ENCODE assay signal across 18 mouse cellular contexts in genomic region chr5:129535021-129535420, GRCm38 (mm10). TPM values are rescaled to one million over a fixed set of nuclear protein-coding genes. Genes with fewer than 3 reads are reported as not detected.
DNase-seq lines count a peak whose midpoint lies in the region; ATAC-seq and TF ChIP-seq lines count a peak whose summit lies in the region.
"Had no signal": no experiment of that assay in that cellular context is flagged by ENCODE, and none has a peak within 500 bp of the region (broad histone marks: within the 10 kb centered on the region; RNA-seq: fewer than 3 reads in every experiment).

No protein-coding gene starts in this region.

- no peak for ATAC-seq in heart, embryonic 11.5 days (replicated peaks; ENCODE audit: insufficient number of reproducible peaks, low FRiP score, low TSS enrichment)
- ATAC-seq in heart, postnatal 0 days (ENCODE audit: insufficient read depth, low read depth), result no peak
- ATAC-seq in stomach, postnatal 0 days (ENCODE audit: low FRiP score, low TSS enrichment), result no peak
- ATAC-seq: hindbrain, embryonic 16.5 days; intestine, embryonic 15.5 days; midbrain, embryonic 15.5 days had no signal

- no peaks in the 10 kb centered on the region for H3K9me3 ChIP-seq in heart, embryonic 11.5 days (replicated peaks; ENCODE audit: control insufficient read depth, low read length)
- H3K9me3 ChIP-seq in heart, postnatal 0 days (replicated peaks; ENCODE audit: control insufficient read depth, low read length), result no peaks in the 10 kb centered on the region
- H3K9me3 ChIP-seq in heart, embryonic 10.5 days, result no peaks in the 10 kb centered on the region
- H3K9me3 ChIP-seq in stomach, postnatal 0 days (ENCODE audit: control insufficient read depth, low read length), result no peaks in the 10 kb centered on the region
- H3K9me3 ChIP-seq: embryonic facial prominence, embryonic 13.5 days; hindbrain, embryonic 10.5 days; intestine, embryonic 15.5 days; midbrain, embryonic 15.5 days; neural tube, embryonic 12.5 days had no signal

- DNase-seq in heart, adult 9 months (ENCODE audit: low spot score in 2 of 2), result no peak
- DNase-seq in heart, postnatal 0 days (ENCODE audit: low spot score), result no peak
- DNase-seq in heart, embryonic 10.5 days (ENCODE audit: low spot score), result no peak
- DNase-seq in layer of hippocampus, adult 2 months (ENCODE audit: low spot score in 2 of 2), result no peak
- no peak for DNase-seq in layer of hippocampus, postnatal 25 days (ENCODE audit: extremely low spot score in 1 of 2, low spot score in 1 of 2)
- no peak for DNase-seq in stomach, postnatal 0 days (ENCODE audit: low spot score)
- DNase-seq: adrenal gland, postnatal 10 days; embryo, embryonic 11 days had no signal

- no peak for TF ChIP-seq CTCF in heart, postnatal 0 days (IDR thresholded peaks at IDR 0.05; ENCODE audit: low read depth)
- no peak for TF ChIP-seq CTCF in layer of hippocampus, adult 2 months (conservative IDR thresholded peaks at IDR 0.05)
- TF ChIP-seq CTCF in stomach, postnatal 0 days (IDR thresholded peaks at IDR 0.05; ENCODE audit: low read depth), result no peak

- H3K9ac ChIP-seq in heart, embryonic 11.5 days (ENCODE audit: low read depth, low read length), result no peak overlapping the region
- H3K9ac ChIP-seq in heart, postnatal 0 days (replicated peaks; ENCODE audit: low read depth, low read length), result no peak overlapping the region
- no peak overlapping the region for H3K9ac ChIP-seq in stomach, postnatal 0 days (ENCODE audit: low read length)
- H3K9ac ChIP-seq: embryonic facial prominence, embryonic 13.5 days; forebrain, postnatal 0 days; intestine, embryonic 15.5 days; midbrain, embryonic 15.5 days; neural tube, embryonic 12.5 days had no signal

- TF ChIP-seq EP300 in heart, postnatal 0 days (IDR thresholded peaks at IDR 0.05; ENCODE audit: low read depth), result no peak
- no peak for TF ChIP-seq EP300 in stomach, postnatal 0 days (optimal IDR thresholded peaks at IDR 0.05)

- H3K4me1 ChIP-seq in heart, embryonic 11.5 days (ENCODE audit: control insufficient read depth, insufficient read depth, low read length), result peaks cover 17% of the 10 kb centered on the region; the same call in 1 of the 2 replicates
- peaks cover 26% of the 10 kb centered on the region for H3K4me1 ChIP-seq in heart, postnatal 0 days (ENCODE audit: control insufficient read depth, insufficient read depth)
- peaks cover 24% of the 10 kb centered on the region for H3K4me1 ChIP-seq in heart, embryonic 10.5 days
- no peaks in the 10 kb centered on the region for H3K4me1 ChIP-seq in stomach, postnatal 0 days (replicated peaks; ENCODE audit: control insufficient read depth, insufficient read depth)
- H3K4me1 ChIP-seq: embryonic facial prominence, embryonic 13.5 days; hindbrain, embryonic 10.5 days; intestine, embryonic 15.5 days; midbrain, embryonic 15.5 days; neural tube, embryonic 12.5 days had no signal

- peak overlapping the region; percentile 35; the same call in 1 of the 2 replicates for H3K27ac ChIP-seq in heart, embryonic 11.5 days (ENCODE audit: low read depth, low read length)
- H3K27ac ChIP-seq in heart, postnatal 0 days (ENCODE audit: low read depth), result peak overlapping the region; percentile 86
- H3K27ac ChIP-seq in heart, embryonic 10.5 days, result no peak overlapping the region
- H3K27ac ChIP-seq in layer of hippocampus, adult 2 months, result peak overlapping the region; percentile 97
- H3K27ac ChIP-seq in stomach, postnatal 0 days (replicated peaks), result 0 out of 2 replicates have a peak overlapping the region, but pooled peaks have one; percentile 8
- H3K27ac ChIP-seq: embryonic facial prominence, embryonic 13.5 days; hindbrain, embryonic 10.5 days; intestine, embryonic 15.5 days; macrophage; midbrain, embryonic 15.5 days; neural tube, embryonic 12.5 days had no signal

- H3K27me3 ChIP-seq in heart, embryonic 11.5 days (ENCODE audit: control insufficient read depth, insufficient read depth, low read length), result no peaks in the 10 kb centered on the region
- no peaks in the 10 kb centered on the region for H3K27me3 ChIP-seq in heart, postnatal 0 days (ENCODE audit: control insufficient read depth, insufficient read depth, low read length)
- no peaks in the 10 kb centered on the region for H3K27me3 ChIP-seq in heart, embryonic 10.5 days (ENCODE audit: insufficient read depth, poor library complexity, severe bottlenecking)
- H3K27me3 ChIP-seq in stomach, postnatal 0 days (ENCODE audit: control insufficient read depth, insufficient read depth, low read length), result no peaks in the 10 kb centered on the region
- H3K27me3 ChIP-seq: embryonic facial prominence, embryonic 13.5 days; intestine, embryonic 15.5 days; midbrain, embryonic 15.5 days; neural tube, embryonic 12.5 days had no signal

- WGBS in heart, embryonic 11.5 days (ENCODE audit: insufficient replicate concordance), result 91% methylated on average over 2 of the region's 2 CpGs
- WGBS in heart, postnatal 0 days, result 93% methylated on average over 2 of the region's 2 CpGs
- 92% methylated on average over 2 of the region's 2 CpGs for WGBS in heart, embryonic 10.5 days
- 61% methylated on average over 2 of the region's 2 CpGs for WGBS in stomach, postnatal 0 days

- peaks cover 6% of the 10 kb centered on the region; the same call in 1 of the 2 replicates for H3K36me3 ChIP-seq in heart, embryonic 11.5 days (ENCODE audit: control insufficient read depth, insufficient read depth, low read length)
- H3K36me3 ChIP-seq in heart, postnatal 0 days (replicated peaks; ENCODE audit: control insufficient read depth, insufficient read depth, low read length), result peaks cover 21% of the 10 kb centered on the region
- H3K36me3 ChIP-seq in heart, embryonic 10.5 days, result peaks cover 48% of the 10 kb centered on the region
- peaks cover 4% of the 10 kb centered on the region; the same call in 1 of the 2 replicates for H3K36me3 ChIP-seq in stomach, postnatal 0 days (ENCODE audit: control insufficient read depth, insufficient read depth, low read length)

- H3K4me3 ChIP-seq in heart, embryonic 11.5 days (ENCODE audit: low read depth, low read length), result no peak overlapping the region
- no peak overlapping the region for H3K4me3 ChIP-seq in heart, postnatal 0 days (ENCODE audit: low read depth, low read length)
- no peak overlapping the region for H3K4me3 ChIP-seq in heart, embryonic 10.5 days
- H3K4me3 ChIP-seq in layer of hippocampus, adult 2 months, result no peak overlapping the region
- no peak overlapping the region for H3K4me3 ChIP-seq in stomach, postnatal 0 days (ENCODE audit: low read depth, low read length)
- H3K4me3 ChIP-seq: embryonic facial prominence, embryonic 13.5 days; erythroblast, embryonic 14.5 days; hindbrain, embryonic 10.5 days; intestine, embryonic 15.5 days; midbrain, embryonic 15.5 days; neural tube, embryonic 12.5 days had no signal

- no peak overlapping the region; the same call in 1 of the 2 replicates for H3K4me2 ChIP-seq in heart, embryonic 11.5 days
- no peak overlapping the region for H3K4me2 ChIP-seq in heart, postnatal 0 days (ENCODE audit: low read depth, low read length)
- H3K4me2 ChIP-seq in stomach, postnatal 0 days (replicated peaks; ENCODE audit: low read depth), result no peak overlapping the region
- H3K4me2 ChIP-seq: embryonic facial prominence, embryonic 13.5 days; intestine, embryonic 15.5 days; midbrain, embryonic 15.5 days; neural tube, embryonic 12.5 days had no signal

RNA-seq across cellular contexts. Expression of gene Sfswap, which starts 34.0 kb away (rescaled TPM):
- 25.6 and 31.0 TPM in 2 replicates for polyA plus RNA-seq in heart, embryonic 11.5 days (2014; fragmentation: Nextera tagmentation; extraction: Ambion mirVana)
- total RNA-seq in heart, postnatal 0 days (2014; rRNA removed; ENCODE audit: low replicate concordance), result 28.2 and 38.3 TPM in 2 replicates
- 14.4 and 15.7 TPM in 2 replicates for polyA plus RNA-seq in heart, postnatal 0 days (2015; fragmentation: Nextera tagmentation; extraction: Ambion mirVana)
- 27.7 and 40.3 TPM in 2 replicates for polyA plus RNA-seq in heart, embryonic 10.5 days (2016; fragmentation: Nextera tagmentation; extraction: Ambion mirVana)
- total RNA-seq in layer of hippocampus, adult 2 months (2021), result 100 to 1,000 TPM; 129 to 147 TPM
- 100 to 1,000 TPM; 100 to 139 TPM for total RNA-seq in layer of hippocampus, postnatal 25 days (2021)
- 21.3 and 21.7 TPM in 2 replicates for polyA plus RNA-seq in stomach, postnatal 0 days (2015; fragmentation: Nextera tagmentation; extraction: Ambion mirVana)

RNA-seq across cellular contexts. Expression of gene Mmp17, which starts 48.9 kb away (rescaled TPM):
- 0.37 and 0.51 TPM in 2 replicates for polyA plus RNA-seq in heart, embryonic 11.5 days (2014; fragmentation: Nextera tagmentation; extraction: Ambion mirVana)
- total RNA-seq in heart, postnatal 0 days (2014; rRNA removed; ENCODE audit: low replicate concordance), result 0.43 and 2.6 TPM in 2 replicates
- 0.41 TPM in 2 replicates for polyA plus RNA-seq in heart, postnatal 0 days (2015; fragmentation: Nextera tagmentation; extraction: Ambion mirVana)
- polyA plus RNA-seq in heart, embryonic 10.5 days (2016; fragmentation: Nextera tagmentation; extraction: Ambion mirVana), result 0.71 and 1.3 TPM in 2 replicates
- total RNA-seq in layer of hippocampus, adult 2 months (2021), result 100 to 1,000 TPM; 126 to 133 TPM
- total RNA-seq in layer of hippocampus, postnatal 25 days (2021), result 100 to 1,000 TPM; 125 to 126 TPM
- polyA plus RNA-seq in stomach, postnatal 0 days (2015; fragmentation: Nextera tagmentation; extraction: Ambion mirVana), result 2.2 and 2.6 TPM in 2 replicates
- polyA plus RNA-seq: macrophage had no signal
